Mouse (Mus musculus): Measurements from ENCODE around the gene Jmjd8. TPM values are rescaled to one million over a fixed set of nuclear protein-coding genes. Genes with fewer than 3 reads are reported as not detected.

Jmjd8 gene
- 48.9 and 50.2 TPM in 2 replicates for polyA plus RNA-seq (2014; fragmentation: Nextera tagmentation; extraction: Ambion mirVana)

GRCm38 (mm10) chr17:25828712-25829557, at the start of gene Jmjd8:
Jmjd8 (plus strand) TSS chr17:25828867.
- peaks cover 39% of the 10 kb centered on the region for H3K4me1 ChIP-seq (ENCODE audit: control insufficient read depth, insufficient read depth, low read length)
- peak; percentile 59 for ATAC-seq (ENCODE audit: low FRiP score, low TSS enrichment)
- H3K4me3 ChIP-seq (replicated peaks; ENCODE audit: low read depth, low read length), result peak within 1 kb of the TSS; percentile 70
- no peaks in the 10 kb centered on the region for H3K27me3 ChIP-seq (ENCODE audit: control insufficient read depth, insufficient read depth, low read length)
- peak within 1 kb of the TSS; percentile 91 for H3K27ac ChIP-seq (replicated peaks; ENCODE audit: low read depth, low read length)
- peak within 1 kb of the TSS; percentile 95 for H3K4me2 ChIP-seq (ENCODE audit: low read length)
- DNase-seq, result peak; percentile 92
- WGBS, result 1% methylated on average over 32 of the region's 32 CpGs
- H3K36me3 ChIP-seq (ENCODE audit: control insufficient read depth, insufficient read depth, low read length), result peaks cover 45% of the 10 kb centered on the region
- peak within 1 kb of the TSS; percentile 78 for H3K9ac ChIP-seq (replicated peaks; ENCODE audit: low read length)
- H3K9me3 ChIP-seq (ENCODE audit: control insufficient read depth, low read length), result no peaks in the 10 kb centered on the region

GRCm38 (mm10) chr17:25781339-25781738, 47.3 kb upstream of the Jmjd8 start:
- H3K4me2 ChIP-seq (ENCODE audit: low read length), result no peak overlapping the region
- no peaks in the 10 kb centered on the region for H3K27me3 ChIP-seq (ENCODE audit: control insufficient read depth, insufficient read depth, low read length)
- peaks cover 34% of the 10 kb centered on the region for H3K36me3 ChIP-seq (ENCODE audit: control insufficient read depth, insufficient read depth, low read length)
- no peak overlapping the region for H3K4me3 ChIP-seq (replicated peaks; ENCODE audit: low read depth, low read length)
- peaks cover 13% of the 10 kb centered on the region for H3K4me1 ChIP-seq (ENCODE audit: control insufficient read depth, insufficient read depth, low read length)
- no peak for ATAC-seq (ENCODE audit: low FRiP score, low TSS enrichment)
- no peak overlapping the region for H3K9ac ChIP-seq (replicated peaks; ENCODE audit: low read length)
- DNase-seq, result no peak
- H3K27ac ChIP-seq (replicated peaks; ENCODE audit: low read depth, low read length), result no peak overlapping the region
- WGBS, result 83% methylated on average over 6 of the region's 6 CpGs
- H3K9me3 ChIP-seq (ENCODE audit: control insufficient read depth, low read length), result no peaks in the 10 kb centered on the region

- Histone ChIP-seq H3K27me3 (ENCODE audit: control insufficient read depth, insufficient read depth, low read length) (no peaks in the 10 kb centered on the region), H3K4me2 (ENCODE audit: low read length) (no peak overlapping the region), H3K4me1 (ENCODE audit: control insufficient read depth, insufficient read depth, low read length) (peaks cover 13% of the 10 kb centered on the region), H3K36me3 (ENCODE audit: control insufficient read depth, insufficient read depth, low read length) (peaks cover 34% of the 10 kb centered on the region), H3K9ac (replicated peaks; ENCODE audit: low read length) (peak overlapping the region; percentile 34; the same call in 1 of the 2 replicates), H3K27ac (replicated peaks; ENCODE audit: low read depth, low read length) (no peak overlapping the region), H3K4me3 (replicated peaks; ENCODE audit: low read depth, low read length) (no peak overlapping the region), H3K9me3 (ENCODE audit: control insufficient read depth, low read length) (no peaks in the 10 kb centered on the region)
- DNase-seq (no peak), ATAC-seq (ENCODE audit: low FRiP score, low TSS enrichment) (no peak)
- WGBS, result 83% methylated on average over 7 of the region's 7 CpGs
These were observed 45.6 kb upstream of the Jmjd8 start for GRCm38 (mm10) chr17:25783086-25783485.

GRCm38 (mm10) chr17:25783861-25784574, 44.6 kb upstream of the Jmjd8 start:
- H3K4me3 ChIP-seq (replicated peaks; ENCODE audit: low read depth, low read length), result peak overlapping the region; percentile 73
- DNase-seq, result no peak
- ATAC-seq (ENCODE audit: low FRiP score, low TSS enrichment), result no peak

GRCm38 (mm10) chr17:25785281-25785745, 43.4 kb upstream of the Jmjd8 start, which contains the start of gene Haghl:
Haghl (minus strand) TSS chr17:25785673.
- Histone ChIP-seq H3K9me3 (ENCODE audit: control insufficient read depth, low read length) (no peaks in the 10 kb centered on the region), H3K27ac (replicated peaks; ENCODE audit: low read depth, low read length) (peak within 1 kb of the TSS; percentile 86), H3K27me3 (ENCODE audit: control insufficient read depth, insufficient read depth, low read length) (no peaks in the 10 kb centered on the region), H3K36me3 (ENCODE audit: control insufficient read depth, insufficient read depth, low read length) (peaks cover 47% of the 10 kb centered on the region), H3K4me2 (ENCODE audit: low read length) (peak within 1 kb of the TSS; percentile 91), H3K4me1 (ENCODE audit: control insufficient read depth, insufficient read depth, low read length) (peaks cover 13% of the 10 kb centered on the region), H3K9ac (replicated peaks; ENCODE audit: low read length) (peak within 1 kb of the TSS; percentile 75), H3K4me3 (replicated peaks; ENCODE audit: low read depth, low read length) (peak within 1 kb of the TSS; percentile 73)
- peak; percentile 81 for ATAC-seq (ENCODE audit: low FRiP score, low TSS enrichment)
- WGBS, result under 1% methylated on average over 23 of the region's 23 CpGs
- peak; percentile 99 for DNase-seq

More at GRCm38 (mm10) chr17:25783861-25784574, 44.6 kb upstream of the Jmjd8 start:
- Histone ChIP-seq H3K36me3 (ENCODE audit: control insufficient read depth, insufficient read depth, low read length) (peaks cover 37% of the 10 kb centered on the region), H3K4me1 (ENCODE audit: control insufficient read depth, insufficient read depth, low read length) (peaks cover 13% of the 10 kb centered on the region), H3K4me2 (ENCODE audit: low read length) (peak overlapping the region; percentile 91), H3K9ac (replicated peaks; ENCODE audit: low read length) (peak overlapping the region; percentile 75), H3K27me3 (ENCODE audit: control insufficient read depth, insufficient read depth, low read length) (no peaks in the 10 kb centered on the region), H3K9me3 (ENCODE audit: control insufficient read depth, low read length) (no peaks in the 10 kb centered on the region), H3K27ac (replicated peaks; ENCODE audit: low read depth, low read length) (no peak overlapping the region)
- WGBS, result 83% methylated on average over 15 of the region's 15 CpGs

GRCm38 (mm10) chr17:25786280-25786679, 42.4 kb upstream of the Jmjd8 start, which contains the start of gene Ccdc78:
Ccdc78 (plus strand) TSS chr17:25786580.
- no peaks in the 10 kb centered on the region for H3K27me3 ChIP-seq (ENCODE audit: control insufficient read depth, insufficient read depth, low read length)
- peak within 1 kb of the TSS; percentile 91 for H3K4me2 ChIP-seq (ENCODE audit: low read length)
- peak within 1 kb of the TSS; percentile 86 for H3K27ac ChIP-seq (replicated peaks; ENCODE audit: low read depth, low read length)
- peak within 1 kb of the TSS; percentile 73 for H3K4me3 ChIP-seq (replicated peaks; ENCODE audit: low read depth, low read length)
- WGBS, result 90% methylated on average over 3 of the region's 3 CpGs
- H3K9me3 ChIP-seq (ENCODE audit: control insufficient read depth, low read length), result no peaks in the 10 kb centered on the region
- peaks cover 22% of the 10 kb centered on the region for H3K4me1 ChIP-seq (ENCODE audit: control insufficient read depth, insufficient read depth, low read length)
- H3K36me3 ChIP-seq (ENCODE audit: control insufficient read depth, insufficient read depth, low read length), result peaks cover 42% of the 10 kb centered on the region
- H3K9ac ChIP-seq (replicated peaks; ENCODE audit: low read length), result peak within 1 kb of the TSS; percentile 75
- ATAC-seq (ENCODE audit: low FRiP score, low TSS enrichment), result no peak
- DNase-seq, result no peak

GRCm38 (mm10) chr17:25786781-25787504, 41.7 kb upstream of the Jmjd8 start:
- H3K27ac ChIP-seq (replicated peaks; ENCODE audit: low read depth, low read length), result no peak overlapping the region

GRCm38 (mm10) chr17:25791320-25791842, 37.3 kb upstream of the Jmjd8 start:
- peak overlapping the region; percentile 91 for H3K4me2 ChIP-seq (ENCODE audit: low read length)
- DNase-seq (no peak), ATAC-seq (ENCODE audit: low FRiP score, low TSS enrichment) (no peak)
- H3K27ac ChIP-seq (replicated peaks; ENCODE audit: low read depth, low read length), result peak overlapping the region; percentile 91; the same call in 1 of the 2 replicates
- no peaks in the 10 kb centered on the region for H3K9me3 ChIP-seq (ENCODE audit: control insufficient read depth, low read length)
- H3K4me1 ChIP-seq (ENCODE audit: control insufficient read depth, insufficient read depth, low read length), result peaks cover 39% of the 10 kb centered on the region
- H3K36me3 ChIP-seq (ENCODE audit: control insufficient read depth, insufficient read depth, low read length), result peaks cover 13% of the 10 kb centered on the region
- WGBS, result 27% methylated on average over 19 of the region's 19 CpGs
- no peaks in the 10 kb centered on the region for H3K27me3 ChIP-seq (ENCODE audit: control insufficient read depth, insufficient read depth, low read length)
- peak overlapping the region; percentile 76 for H3K9ac ChIP-seq (replicated peaks; ENCODE audit: low read length)
- H3K4me3 ChIP-seq (replicated peaks; ENCODE audit: low read depth, low read length), result peak overlapping the region; percentile 73

More at GRCm38 (mm10) chr17:25786781-25787504, 41.7 kb upstream of the Jmjd8 start:
- Histone ChIP-seq H3K4me3 (replicated peaks; ENCODE audit: low read depth, low read length) (no peak overlapping the region), H3K27me3 (ENCODE audit: control insufficient read depth, insufficient read depth, low read length) (no peaks in the 10 kb centered on the region), H3K9me3 (ENCODE audit: control insufficient read depth, low read length) (no peaks in the 10 kb centered on the region), H3K4me1 (ENCODE audit: control insufficient read depth, insufficient read depth, low read length) (peaks cover 22% of the 10 kb centered on the region), H3K36me3 (ENCODE audit: control insufficient read depth, insufficient read depth, low read length) (peaks cover 35% of the 10 kb centered on the region), H3K9ac (replicated peaks; ENCODE audit: low read length) (no peak overlapping the region), H3K4me2 (ENCODE audit: low read length) (no peak overlapping the region)
- DNase-seq (no peak), ATAC-seq (ENCODE audit: low FRiP score, low TSS enrichment) (no peak)
- 90% methylated on average over 9 of the region's 9 CpGs for WGBS

All from midbrain, embryonic 14.5 days (tissue).